ENCODE assay signal across 33 mouse cellular contexts in genomic region chr6:81464442-81464841, GRCm38 (mm10).
"Had no signal": no experiment of that assay in that cellular context is flagged by ENCODE, and none has a peak within 500 bp of the region (broad histone marks: within the 10 kb centered on the region; RNA-seq: fewer than 3 reads in every experiment).

No protein-coding gene starts in this region.

- H3K27ac ChIP-seq: heart, embryonic 13.5 days; heart, embryonic 15.5 days; hindbrain, embryonic 10.5 days; hindbrain, embryonic 12.5 days; hindbrain, embryonic 13.5 days; hindbrain, embryonic 14.5 days; hindbrain, embryonic 15.5 days; hindbrain, postnatal 0 days; intestine, embryonic 15.5 days; kidney, embryonic 15.5 days; kidney, postnatal 0 days; layer of hippocampus, adult 2 months; left cerebral cortex, adult 2 months had no signal

- H3K4me3 ChIP-seq: heart, embryonic 12.5 days; heart, embryonic 13.5 days; heart, embryonic 15.5 days; hindbrain, embryonic 10.5 days; hindbrain, embryonic 12.5 days; hindbrain, embryonic 13.5 days; hindbrain, embryonic 15.5 days; intestine, embryonic 15.5 days; kidney, embryonic 15.5 days; layer of hippocampus, adult 2 months; left cerebral cortex, adult 2 months had no signal

- DNase-seq: heart, postnatal 10 days; heart, postnatal 14 days; heart, postnatal 36 days; heart, postnatal 4 days; kidney, adult 11 months; kidney, adult 18-20 months; kidney, adult 8-10 months; kidney, adult 9 months; kidney, postnatal 10 days; kidney, postnatal 14 days; kidney, postnatal 25 days; kidney, postnatal 36 days; kidney, postnatal 4 days; layer of hippocampus, adult 9-11 months; layer of hippocampus, postnatal 36 days had no signal

- ATAC-seq: hindbrain, embryonic 16.5 days; hindbrain, postnatal 0 days; inflammation-experienced regulatory T-cells, adult 6 months; intestine, embryonic 15.5 days; intestine, embryonic 16.5 days; intestine, postnatal 0 days had no signal

- H3K27me3 ChIP-seq: heart, embryonic 12.5 days; heart, embryonic 13.5 days; heart, embryonic 15.5 days; hindbrain, embryonic 12.5 days; hindbrain, embryonic 13.5 days; hindbrain, embryonic 15.5 days; intestine, embryonic 15.5 days; kidney, embryonic 15.5 days had no signal

- H3K36me3 ChIP-seq: heart, embryonic 12.5 days; heart, embryonic 13.5 days; heart, embryonic 15.5 days; hindbrain, embryonic 10.5 days; hindbrain, embryonic 12.5 days; hindbrain, embryonic 13.5 days; hindbrain, embryonic 15.5 days; intestine, embryonic 15.5 days; kidney, embryonic 15.5 days had no signal

- H3K4me1 ChIP-seq: heart, embryonic 12.5 days; heart, embryonic 13.5 days; heart, embryonic 15.5 days; hindbrain, embryonic 10.5 days; hindbrain, embryonic 12.5 days; hindbrain, embryonic 13.5 days; intestine, embryonic 15.5 days; kidney, embryonic 15.5 days had no signal
